In genomic region chr5:32338339-32338738, GRCm38 (mm10) we compare ENCODE assay signal across 13 mouse cellular contexts.
A peak's percentile ranks its signal among the peaks of the same experiment; 100 is the strongest.
DNase-seq lines count a peak whose midpoint lies in the region; TF ChIP-seq lines count a peak whose summit lies in the region.
"Had no signal": no experiment of that assay in that cellular context is flagged by ENCODE, and none has a peak within 500 bp of the region (broad histone marks: within the 10 kb centered on the region; RNA-seq: fewer than 3 reads in every experiment).

No protein-coding gene starts in this region.

- H3K36me3 ChIP-seq in heart, adult 2 months (ENCODE audit: control insufficient read depth, insufficient read depth, low read length): no peaks in the 10 kb centered on the region
- no peaks in the 10 kb centered on the region for H3K36me3 ChIP-seq in splenic B cell, adult 2 months (ENCODE audit: control insufficient read depth, insufficient read depth, low read length, poor library complexity, severe bottlenecking)
- H3K36me3 ChIP-seq: embryonic facial prominence, embryonic 12.5 days; hindbrain, embryonic 13.5 days; limb, embryonic 13.5 days; midbrain, embryonic 15.5 days had no signal

- DNase-seq in heart, adult 2 months: no peak
- no peak for DNase-seq in heart, postnatal 36 days
- DNase-seq in lung, adult 18-20 months: peak; percentile 22 to 42
- no peak for DNase-seq in lung, postnatal 25 days (ENCODE audit: low spot score)
- DNase-seq in brain, adult 2 months (ENCODE audit: low read depth, low spot score): peak; percentile 37
- peak; percentile 23 for DNase-seq in splenic B cell, adult 2 months (ENCODE audit: low read depth, low spot score)
- DNase-seq in embryo, embryonic 10 days (ENCODE audit: low spot score): no peak
- DNase-seq in spleen, postnatal 4 days (ENCODE audit: low spot score in 2 of 2): no peak
- DNase-seq: kidney, postnatal 36 days had no signal

- no peaks in the 10 kb centered on the region for H3K79me2 ChIP-seq in heart, adult 2 months (replicated peaks; ENCODE audit: control insufficient read depth, insufficient read depth, low read length)

- no peak for TF ChIP-seq POLR2A in heart, adult 2 months (IDR thresholded peaks at IDR 0.05; ENCODE audit: insufficient read depth, low read depth, low read length)

- intact Hi-C loops in heart, adult 2 months (cut with DNase I): no loop called here
- intact Hi-C loops in heart, postnatal 36 days (cut with DNase I): loop anchor here (5.0 kb wide), 1 partner anchor 79 kb away; no protein-coding TSS in a partner anchor

- H3K4me3 ChIP-seq in heart, adult 2 months: no peak overlapping the region
- H3K4me3 ChIP-seq: embryonic facial prominence, embryonic 12.5 days; hindbrain, embryonic 13.5 days; limb, embryonic 13.5 days; midbrain, embryonic 15.5 days had no signal

- TF ChIP-seq EP300 in heart, adult 2 months (IDR thresholded peaks at IDR 0.05; ENCODE audit: insufficient read depth, low read depth, low read length): no peak

- no peak overlapping the region for H3K27ac ChIP-seq in heart, adult 2 months
- H3K27ac ChIP-seq: embryonic facial prominence, embryonic 12.5 days; hindbrain, embryonic 13.5 days; limb, embryonic 13.5 days; midbrain, embryonic 15.5 days had no signal

- 20% methylated on average over 2 of the region's 2 CpGs for WGBS in heart, adult 2 months

- H3K27me3 ChIP-seq in heart, adult 2 months (ENCODE audit: control insufficient read depth, insufficient read depth, low read length): no peaks in the 10 kb centered on the region
- H3K27me3 ChIP-seq in splenic B cell, adult 2 months (ENCODE audit: control insufficient read depth, insufficient read depth, low read length, poor library complexity, severe bottlenecking): no peaks in the 10 kb centered on the region
- H3K27me3 ChIP-seq: embryonic facial prominence, embryonic 12.5 days; limb, embryonic 13.5 days; midbrain, embryonic 15.5 days had no signal

- TF ChIP-seq CTCF in heart, adult 2 months (IDR thresholded peaks at IDR 0.05): peak; percentile 60

- H3K4me1 ChIP-seq in heart, adult 2 months (ENCODE audit: control insufficient read depth, insufficient read depth, low read length): peaks cover 10% of the 10 kb centered on the region

- no peak overlapping the region for H3K9ac ChIP-seq in heart, adult 2 months (ENCODE audit: low read depth, low read length)
- H3K9ac ChIP-seq: embryonic facial prominence, embryonic 12.5 days; hindbrain, embryonic 13.5 days; limb, embryonic 13.5 days; midbrain, embryonic 15.5 days had no signal

Comparison
In these comparisons a context has a peak if more than half of its experiments do, and no peak if none do; other contexts are left out.
1. DNase-seq: peak in lung, adult 18-20 months (2 of 2), brain, adult 2 months (single experiment) and splenic B cell, adult 2 months (single experiment); none in heart, adult 2 months (0 of 2), heart, postnatal 36 days (0 of 2), lung, postnatal 25 days (single experiment), embryo, embryonic 10 days (single experiment) and spleen, postnatal 4 days (0 of 2).